Mouse (Mus musculus): Measurements from ENCODE around the gene Cep164. TPM values are rescaled to one million over a fixed set of nuclear protein-coding genes. Genes with fewer than 3 reads are reported as not detected.
"Not testable (repeated sequence)": the region's sequence is repeated elsewhere in the genome, so short reads cannot be mapped to it uniquely, and the experiment has no call there.

Cep164 gene
- polyA plus RNA-seq, 1 experiment: 30.5 TPM

DNA sequence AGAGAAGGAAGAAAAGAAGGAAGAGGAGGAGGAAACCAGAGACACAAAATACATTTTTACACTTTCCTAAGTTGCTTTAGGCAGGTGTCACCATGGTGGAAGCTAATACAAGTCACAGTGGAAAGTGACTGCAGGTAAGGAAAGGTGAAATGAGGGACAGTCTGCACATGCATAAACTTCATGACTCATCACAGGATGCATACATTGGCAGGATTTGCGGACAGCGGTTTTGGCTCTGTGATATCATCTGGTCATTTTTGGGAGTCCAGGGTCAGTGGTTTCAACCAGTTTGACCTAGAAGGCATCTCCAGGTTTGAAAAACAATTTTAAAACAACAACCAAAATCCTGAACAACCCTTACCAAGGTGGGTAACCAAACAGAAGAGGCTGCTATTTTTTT, 23.3 kb upstream of the Cep164 start:
- Histone ChIP-seq H3K27me3 (ENCODE audit: control insufficient read depth, insufficient read depth, low read length) (no peaks in the 10 kb centered on the region), H3K27ac (ENCODE audit: insufficient read depth, low read length) (no peak overlapping the region), H3K4me3 (replicated peaks; ENCODE audit: insufficient read depth, low read depth, low read length) (no peak overlapping the region), H3K4me1 (ENCODE audit: control insufficient read depth, insufficient read depth, low read length) (peaks cover 25% of the 10 kb centered on the region)
- no peak for DNase-seq
- 90% methylated on average over 2 of the region's 2 CpGs for WGBS
- TF ChIP-seq CTCF (IDR thresholded peaks at IDR 0.05; ENCODE audit: borderline replicate concordance, insufficient read depth, low read depth, low read length): no peak
- no peak for TF ChIP-seq POLR2A (IDR thresholded peaks at IDR 0.05; ENCODE audit: borderline replicate concordance, insufficient read depth, low read length)

DNA sequence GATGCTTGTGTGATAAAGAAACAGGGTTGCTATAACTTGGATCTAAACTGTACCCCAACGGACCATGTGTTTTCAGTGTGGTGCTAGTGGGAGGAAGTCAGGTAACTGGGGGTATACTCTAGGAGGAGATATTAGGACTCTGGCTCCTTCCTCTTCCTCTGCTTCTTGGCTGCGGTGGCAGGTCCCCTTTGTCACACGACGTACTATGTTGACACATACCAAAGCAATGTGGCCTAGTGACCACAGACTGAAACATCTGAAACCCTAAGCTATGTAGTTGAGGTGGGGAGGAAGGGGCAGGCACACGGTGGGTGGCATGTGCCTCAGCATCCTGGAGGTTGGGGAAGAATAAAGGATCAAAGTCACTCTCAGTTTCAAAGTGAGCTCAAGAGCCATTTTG, 22.8 kb upstream of the Cep164 start:
- no peak for TF ChIP-seq CTCF (IDR thresholded peaks at IDR 0.05; ENCODE audit: borderline replicate concordance, insufficient read depth, low read depth, low read length)
- no peak for TF ChIP-seq POLR2A (IDR thresholded peaks at IDR 0.05; ENCODE audit: borderline replicate concordance, insufficient read depth, low read length)
- DNase-seq: no peak
- no peak overlapping the region for H3K27ac ChIP-seq (ENCODE audit: insufficient read depth, low read length)
- H3K4me3 ChIP-seq (replicated peaks; ENCODE audit: insufficient read depth, low read depth, low read length): no peak overlapping the region
- WGBS: 68% methylated on average over 5 of the region's 5 CpGs
- H3K27me3 ChIP-seq (ENCODE audit: control insufficient read depth, insufficient read depth, low read length): no peaks in the 10 kb centered on the region
- peaks cover 28% of the 10 kb centered on the region for H3K4me1 ChIP-seq (ENCODE audit: control insufficient read depth, insufficient read depth, low read length)

- 59% methylated on average over 8 of the region's 8 CpGs for WGBS
- peaks cover 28% of the 10 kb centered on the region for H3K4me1 ChIP-seq (ENCODE audit: control insufficient read depth, insufficient read depth, low read length)
Observed at GRCm38 (mm10) chr9:45850528-45851155, 22.2 kb upstream of the Cep164 start.

GRCm38 (mm10) chr9:45849528-45850408, 21.3 kb upstream of the Cep164 start:
- 32% methylated on average over 9 of the region's 9 CpGs for WGBS
- H3K27ac ChIP-seq (ENCODE audit: insufficient read depth, low read length): 0 out of 2 replicates have a peak overlapping the region, but pooled peaks have one; percentile 0
- TF ChIP-seq POLR2A (IDR thresholded peaks at IDR 0.05; ENCODE audit: borderline replicate concordance, insufficient read depth, low read length) (no peak), CTCF (IDR thresholded peaks at IDR 0.05; ENCODE audit: borderline replicate concordance, insufficient read depth, low read depth, low read length) (no peak)
- H3K27me3 ChIP-seq (ENCODE audit: control insufficient read depth, insufficient read depth, low read length): no peaks in the 10 kb centered on the region
- H3K4me3 ChIP-seq (replicated peaks; ENCODE audit: insufficient read depth, low read depth, low read length): no peak overlapping the region
- no peak for DNase-seq
- H3K4me1 ChIP-seq (ENCODE audit: control insufficient read depth, insufficient read depth, low read length): peaks cover 30% of the 10 kb centered on the region

More at GRCm38 (mm10) chr9:45850528-45851155, 22.2 kb upstream of the Cep164 start:
- Histone ChIP-seq H3K4me3 (replicated peaks; ENCODE audit: insufficient read depth, low read depth, low read length) (no peak overlapping the region), H3K27me3 (ENCODE audit: control insufficient read depth, insufficient read depth, low read length) (no peaks in the 10 kb centered on the region), H3K27ac (ENCODE audit: insufficient read depth, low read length) (peak overlapping the region; percentile 50; the same call in 1 of the 2 replicates)
- TF ChIP-seq POLR2A (IDR thresholded peaks at IDR 0.05; ENCODE audit: borderline replicate concordance, insufficient read depth, low read length) (no peak), CTCF (IDR thresholded peaks at IDR 0.05; ENCODE audit: borderline replicate concordance, insufficient read depth, low read depth, low read length) (no peak)
- no peak for DNase-seq

DNA sequence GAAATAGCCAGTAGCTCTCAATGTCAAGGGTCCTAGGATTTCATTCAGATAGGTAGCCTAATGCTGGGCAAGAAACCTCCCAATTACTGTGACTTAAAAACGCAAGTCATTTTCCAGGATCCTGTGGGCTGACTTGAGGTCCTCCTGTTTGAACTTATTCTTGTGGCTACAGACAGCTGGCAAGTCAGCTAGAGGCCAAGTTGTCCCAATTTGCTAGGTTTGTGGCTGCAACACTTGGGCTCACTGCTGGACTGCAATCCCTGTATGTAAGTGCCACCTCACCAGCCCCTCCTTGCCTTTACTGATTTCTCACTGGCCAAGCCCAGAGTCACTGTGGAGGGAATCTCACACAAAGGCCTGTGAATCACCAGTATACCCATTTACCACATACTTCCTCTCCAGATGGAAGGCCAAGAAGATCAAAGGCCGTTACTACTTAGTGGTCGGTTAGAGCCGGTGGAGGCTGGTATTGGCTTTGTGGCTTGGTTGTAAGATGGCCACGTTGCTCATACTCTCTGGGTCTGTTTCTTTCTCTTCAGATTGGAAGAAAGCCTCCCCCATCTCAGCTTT, 18.5 kb upstream of the Cep164 start:
- Histone ChIP-seq H3K27me3 (ENCODE audit: control insufficient read depth, insufficient read depth, low read length) (no peaks in the 10 kb centered on the region), H3K4me3 (replicated peaks; ENCODE audit: insufficient read depth, low read depth, low read length) (no peak overlapping the region), H3K4me1 (ENCODE audit: control insufficient read depth, insufficient read depth, low read length) (peaks cover 35% of the 10 kb centered on the region), H3K27ac (ENCODE audit: insufficient read depth, low read length) (no peak overlapping the region)
- TF ChIP-seq CTCF (IDR thresholded peaks at IDR 0.05; ENCODE audit: borderline replicate concordance, insufficient read depth, low read depth, low read length) (no peak), POLR2A (IDR thresholded peaks at IDR 0.05; ENCODE audit: borderline replicate concordance, insufficient read depth, low read length) (no peak)
- no peak for DNase-seq
- 85% methylated on average over 5 of the region's 5 CpGs for WGBS

- peaks cover 37% of the 10 kb centered on the region for H3K4me1 ChIP-seq (ENCODE audit: control insufficient read depth, insufficient read depth, low read length)
- H3K4me3 ChIP-seq (replicated peaks; ENCODE audit: insufficient read depth, low read depth, low read length); DNase-seq; H3K27ac ChIP-seq (ENCODE audit: insufficient read depth, low read length); H3K27me3 ChIP-seq (ENCODE audit: control insufficient read depth, insufficient read depth, low read length): not testable (repeated sequence)
- WGBS: 74% methylated on average over 2 of the region's 2 CpGs
Observed at GRCm38 (mm10) chr9:45846176-45846575, 17.7 kb upstream of the Cep164 start.

- TF ChIP-seq CTCF (IDR thresholded peaks at IDR 0.05; ENCODE audit: borderline replicate concordance, insufficient read depth, low read depth, low read length) (no peak), POLR2A (IDR thresholded peaks at IDR 0.05; ENCODE audit: borderline replicate concordance, insufficient read depth, low read length) (no peak)
- 47% methylated on average over 3 of the region's 3 CpGs for WGBS
- H3K27ac ChIP-seq (ENCODE audit: insufficient read depth, low read length): no peak overlapping the region
- peaks cover 35% of the 10 kb centered on the region for H3K4me1 ChIP-seq (ENCODE audit: control insufficient read depth, insufficient read depth, low read length)
- H3K27me3 ChIP-seq (ENCODE audit: control insufficient read depth, insufficient read depth, low read length): no peaks in the 10 kb centered on the region
- H3K4me3 ChIP-seq (replicated peaks; ENCODE audit: insufficient read depth, low read depth, low read length): no peak overlapping the region
- peak in 1 of 2 experiments; percentile 52 for DNase-seq
Observed at GRCm38 (mm10) chr9:45845541-45845940, 17.1 kb upstream of the Cep164 start.
